Mouse (Mus musculus): ENCODE data around the gene Enpp6.

GRCm38 (mm10) chr8:46938218-46938617 is 48.5 kb upstream of the Enpp6 start:
- TF ChIP-seq E2F4 (IDR thresholded peaks at IDR 0.05; ENCODE audit: insufficient read depth) (no peak), MYOD1 (IDR thresholded peaks at IDR 0.05; ENCODE audit: control insufficient read depth in 1 of 3, insufficient read length in 2 of 3, low read depth in 2 of 3) (no peak), POLR2A (IDR thresholded peaks at IDR 0.05; ENCODE audit: insufficient read length, low read depth) (no peak), POLR2AphosphoS2 (IDR thresholded peaks at IDR 0.05; ENCODE audit: insufficient read length, low read depth) (no peak), MYOG (IDR thresholded peaks at IDR 0.05; ENCODE audit: control insufficient read depth in 1 of 3, insufficient read depth in 1 of 3, insufficient read length in 2 of 3, low read depth in 2 of 3) (no peak)

Data from myocyte (in vitro differentiated cells).